Mouse (Mus musculus) frontal cortex, postnatal 10 days (tissue): Measurements from ENCODE around the gene Eif4g3.

Source experiments
- DNase-seq, 2 experiments: peaks; one replicate each; pipeline ENCODE4 v3.0.0; 2022; ENCODE audit warnings: low spot score in 2 of 2, mixed read lengths in 1 of 2

Gene Eif4g3

GRCm38 (mm10) chr4:137989426-137989825 lies 3.4 kb upstream of the Eif4g3 start:
- DNase-seq = no peak

- no peak for DNase-seq
Measured at GRCm38 (mm10) chr4:137990433-137990832, 2.4 kb upstream of the Eif4g3 start.

GRCm38 (mm10) chr4:137991240-137991639 lies 1.6 kb upstream of the Eif4g3 start:
- no peak for DNase-seq

GRCm38 (mm10) chr4:137993291-137993758 lies 503 bp downstream of the Eif4g3 start:
- DNase-seq = peak; percentile 95 to 100

GRCm38 (mm10) chr4:137993821-137994561 lies 1.2 kb downstream of the Eif4g3 start:
- peak in 1 of 2 experiments; percentile 51 for DNase-seq

- DNase-seq = no peak
Measured at GRCm38 (mm10) chr4:137994562-137995336, 1.9 kb downstream of the Eif4g3 start.

GRCm38 (mm10) chr4:137995399-137995798 lies 2.6 kb downstream of the Eif4g3 start:
- DNase-seq = no peak

- no peak for DNase-seq
Measured at GRCm38 (mm10) chr4:137998232-137998631, 5.4 kb downstream of the Eif4g3 start.

- DNase-seq = no peak
Measured at GRCm38 (mm10) chr4:138000682-138001081, 7.9 kb downstream of the Eif4g3 start.

- no peak for DNase-seq
Measured at GRCm38 (mm10) chr4:138003909-138004610, 11.2 kb downstream of the Eif4g3 start.

- DNase-seq = no peak
Measured at GRCm38 (mm10) chr4:138005781-138006180, 13.0 kb downstream of the Eif4g3 start.

GRCm38 (mm10) chr4:138006951-138007613 lies 14.3 kb downstream of the Eif4g3 start:
- no peak for DNase-seq

GRCm38 (mm10) chr4:138008646-138009045 lies 15.8 kb downstream of the Eif4g3 start:
- no peak for DNase-seq

GRCm38 (mm10) chr4:138009786-138010502 lies 17.1 kb downstream of the Eif4g3 start:
- DNase-seq = no peak

- no peak for DNase-seq
Measured at GRCm38 (mm10) chr4:138013723-138014479, 21.1 kb downstream of the Eif4g3 start.

- DNase-seq = no peak
Measured at GRCm38 (mm10) chr4:138015966-138016365, 23.1 kb downstream of the Eif4g3 start.

- DNase-seq = no peak
Measured at GRCm38 (mm10) chr4:138017085-138017637, 24.3 kb downstream of the Eif4g3 start.

GRCm38 (mm10) chr4:138018011-138018410 lies 25.2 kb downstream of the Eif4g3 start:
- no peak for DNase-seq

- no peak for DNase-seq
Measured at GRCm38 (mm10) chr4:138020231-138020630, 27.4 kb downstream of the Eif4g3 start.

GRCm38 (mm10) chr4:138021651-138022050 lies 28.8 kb downstream of the Eif4g3 start:
- DNase-seq = no peak
